Mouse (Mus musculus) brown adipose tissue, adult 24 weeks (tissue): Measurements from ENCODE around the gene Prkcz. TPM values are rescaled to one million over a fixed set of nuclear protein-coding genes. Genes with fewer than 3 reads are reported as not detected.

Experiments
- H3K27ac ChIP-seq: fragments of 200-500 bp; replicated peaks from 2 replicates; pipeline ENCODE4 v1.5.1; 2012; ENCODE audit warnings: low read depth, mild to moderate bottlenecking, low read length
- H3K4me1 ChIP-seq: fragments of 200-500 bp; 2 replicates; pipeline ENCODE4 v1.6.1; 2012; ENCODE audit warnings: low read length, mixed read lengths; ENCODE audit not compliant: control insufficient read depth, insufficient read depth, insufficient read length
- H3K4me3 ChIP-seq: fragments of 200-500 bp; 2 replicates; pipeline ENCODE4 v1.5.1; 2012; ENCODE audit warnings: low read depth, mild to moderate bottlenecking, low read length, moderate library complexity; ENCODE audit not compliant: insufficient read depth
- polyA plus RNA-seq: library from polyadenylated mRNA; stranded (reverse); fragments of >200 nt; gene quantifications from 2 replicates; pipeline ENCODE4 v1.2.4, GENCODE M21; 2012; ENCODE audit not compliant: missing spikeins, insufficient read depth, insufficient read length

Prkcz gene
- polyA plus RNA-seq, 1 experiment: not detected

DNA sequence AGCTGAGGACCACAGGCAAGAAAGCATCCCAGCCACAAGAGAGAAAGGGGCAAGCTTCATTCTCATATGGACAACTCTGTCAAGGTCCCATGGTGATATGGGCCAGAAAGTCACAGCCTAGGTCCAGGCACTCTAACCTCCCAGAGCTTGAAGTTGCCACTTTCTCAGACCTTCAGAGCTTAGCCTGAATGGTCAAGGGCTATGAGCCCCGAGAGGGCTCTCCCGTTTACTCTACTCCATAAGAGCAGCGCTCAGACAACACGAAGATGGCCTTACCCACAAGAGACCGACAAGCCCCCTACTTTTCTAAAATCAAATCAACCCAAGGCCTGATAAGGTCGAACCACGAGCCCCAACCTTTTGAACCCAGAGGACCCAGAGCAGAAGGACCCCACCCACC, 140.1 kb downstream of the Prkcz start:
- Histone ChIP-seq H3K4me3 (peak overlapping the region; percentile 73), H3K27ac (peak overlapping the region; percentile 73), H3K4me1 (peaks cover 33% of the 10 kb centered on the region)

DNA sequence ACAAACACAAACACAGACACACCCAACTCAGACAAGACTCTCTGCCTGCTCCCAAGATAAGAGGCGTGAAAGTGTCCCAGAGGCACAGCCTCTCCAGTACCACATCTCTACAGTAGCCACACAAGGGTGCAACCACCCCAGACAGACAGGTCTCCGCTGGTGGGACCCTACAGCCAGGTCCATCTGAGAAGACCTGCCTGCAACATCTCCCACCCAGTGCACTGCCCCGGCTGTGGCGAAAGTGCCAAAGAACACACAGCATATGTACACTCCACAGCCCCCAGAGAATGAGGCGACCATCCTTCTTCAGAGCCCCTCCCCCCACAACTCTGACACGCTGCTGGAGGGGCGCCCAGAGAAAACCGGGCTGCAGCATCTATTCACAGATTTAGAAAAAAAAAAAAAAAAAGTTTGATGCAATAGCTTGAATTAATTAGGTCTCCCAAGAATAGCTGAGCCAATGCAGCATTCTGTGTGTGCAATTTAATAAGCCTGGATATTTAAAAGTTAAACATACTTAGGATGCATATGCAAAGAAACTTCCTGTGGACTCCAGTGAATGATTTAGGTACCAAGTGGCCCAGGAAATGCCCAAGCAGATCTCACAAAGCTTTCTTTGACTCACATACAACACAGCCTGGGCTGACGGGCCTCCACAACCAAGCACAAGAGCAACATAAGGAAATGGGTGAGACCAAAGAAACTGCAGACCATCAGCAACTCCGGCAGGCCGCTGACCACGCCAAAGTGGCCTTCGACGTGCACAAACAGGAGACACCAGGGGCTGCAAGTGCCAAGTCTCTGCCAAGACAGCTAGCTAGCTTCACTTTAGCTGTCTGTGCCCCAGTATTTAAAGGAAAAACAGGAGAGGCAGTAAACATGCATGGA, 140.7 kb downstream of the Prkcz start:
- H3K27ac ChIP-seq: peak overlapping the region; percentile 85
- H3K4me1 ChIP-seq: peaks cover 38% of the 10 kb centered on the region
- H3K4me3 ChIP-seq: peak overlapping the region; percentile 73

DNA sequence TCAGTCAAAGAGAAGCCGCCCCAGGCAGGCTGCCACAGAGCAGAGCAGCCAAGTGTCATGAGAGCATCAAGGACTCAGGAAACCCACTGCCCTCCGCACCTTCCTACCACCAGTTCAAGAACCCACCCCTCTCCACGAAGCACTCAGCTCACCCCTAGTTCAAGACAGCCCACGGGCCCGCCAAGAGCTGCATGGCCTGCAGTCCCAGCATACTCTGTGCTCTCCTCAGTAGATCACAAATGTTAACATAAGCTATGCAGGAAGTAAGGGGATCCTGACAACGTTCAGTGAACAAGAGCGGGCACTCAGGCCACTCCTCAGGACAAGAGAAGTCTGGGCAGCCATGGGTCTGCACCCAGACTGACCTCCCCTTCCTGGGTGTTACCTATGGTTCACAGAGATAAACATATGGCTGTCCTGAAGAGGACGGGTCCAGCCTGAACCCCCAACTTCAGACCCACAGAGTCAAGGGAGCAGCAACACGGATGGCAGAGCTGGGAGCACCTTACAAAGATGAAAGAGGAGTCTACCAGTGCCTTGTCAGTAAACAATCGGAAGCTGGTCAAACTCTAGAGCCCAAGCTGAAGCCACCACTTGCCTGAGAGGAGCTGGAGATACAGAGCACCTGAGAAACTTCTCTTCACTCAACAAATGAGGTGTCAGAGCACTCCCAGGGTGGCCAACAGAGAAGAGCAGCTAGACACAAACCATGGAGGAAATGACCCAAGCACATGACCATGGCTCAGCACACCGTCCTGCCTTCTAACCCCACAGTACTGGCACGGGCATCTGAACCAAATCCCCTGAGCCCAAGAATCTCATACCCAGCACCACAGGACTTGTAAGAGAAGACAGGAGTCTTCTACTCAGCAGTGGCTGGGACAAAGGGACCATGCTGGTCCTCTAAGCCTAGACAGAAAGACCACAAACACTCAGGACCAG, 141.6 kb downstream of the Prkcz start:
- Histone ChIP-seq H3K4me3 (peak overlapping the region; percentile 73), H3K4me1 (peaks cover 47% of the 10 kb centered on the region), H3K27ac (peak overlapping the region; percentile 85)

DNA sequence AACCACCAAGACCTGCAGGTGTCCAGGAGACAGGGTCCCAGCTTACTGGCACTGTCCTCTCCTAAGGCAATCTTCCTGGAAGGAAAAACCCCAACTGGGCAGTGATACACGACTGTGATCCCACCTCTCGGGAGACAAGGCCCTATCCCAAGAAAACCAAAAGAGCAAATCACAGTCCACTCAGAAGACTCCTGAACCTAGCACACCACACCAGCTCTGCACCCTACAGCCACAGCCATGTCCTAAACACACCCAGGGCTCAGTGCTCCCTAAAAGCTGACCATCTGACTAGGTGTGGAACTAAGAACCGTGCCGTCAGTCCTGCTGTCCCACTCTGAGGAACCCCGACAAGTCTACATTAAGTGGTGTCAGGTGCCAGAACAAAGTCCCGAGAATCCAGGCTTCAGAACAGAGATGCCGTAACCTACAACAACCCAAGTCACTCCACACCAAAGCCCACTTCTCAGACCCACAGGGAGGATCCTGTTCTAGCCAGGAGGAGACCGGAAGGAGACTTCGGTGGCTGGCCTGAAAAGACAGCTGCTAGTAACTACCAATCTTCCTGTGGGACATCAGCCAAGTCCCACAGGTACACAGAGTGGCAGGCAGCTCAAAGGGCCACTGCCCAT, 142.9 kb downstream of the Prkcz start:
- Histone ChIP-seq H3K4me3 (peak overlapping the region; percentile 73), H3K4me1 (peaks cover 60% of the 10 kb centered on the region), H3K27ac (peak overlapping the region; percentile 85)

DNA sequence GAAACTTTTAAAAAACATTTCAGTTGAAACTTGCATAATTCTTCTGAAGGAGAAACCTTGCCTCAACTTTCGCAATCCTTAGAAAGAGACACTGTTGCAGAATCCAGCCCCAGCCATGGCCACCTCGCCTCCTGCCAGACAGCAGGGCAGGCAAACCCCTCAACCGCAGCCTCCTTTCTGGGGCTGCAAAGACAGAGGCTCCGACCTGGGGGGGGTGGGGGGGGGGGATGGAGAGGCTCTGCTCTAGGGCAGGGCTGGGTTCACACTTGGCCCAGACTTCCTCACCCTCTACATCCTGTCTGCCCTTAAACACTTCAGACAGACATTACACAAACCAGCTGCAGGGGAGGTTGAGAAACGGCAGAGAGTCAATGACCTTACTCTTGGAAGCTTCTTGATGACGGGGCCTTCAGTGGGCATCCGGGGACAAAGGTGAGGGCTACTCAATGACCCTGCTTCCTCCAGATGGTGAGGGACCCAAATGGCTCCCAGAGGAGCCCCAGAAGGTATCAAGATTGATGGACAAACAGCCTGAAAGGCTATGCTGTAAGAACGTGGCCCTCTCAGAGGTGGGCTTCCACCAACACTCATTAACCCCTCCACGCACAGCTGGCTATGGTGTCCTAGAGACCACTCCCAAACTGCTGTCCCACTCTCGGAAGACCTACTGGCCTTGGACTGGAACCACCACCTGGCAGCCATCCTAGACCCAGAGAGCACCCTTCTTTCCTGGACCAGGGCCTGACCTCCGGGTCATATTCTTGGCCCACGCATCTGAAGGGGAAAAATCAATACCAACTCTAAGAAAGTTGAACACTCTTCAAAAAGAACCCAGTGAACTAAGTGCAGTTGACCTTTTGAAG, 143.7 kb downstream of the Prkcz start:
- Histone ChIP-seq H3K4me1 (peaks cover 66% of the 10 kb centered on the region), H3K4me3 (peak overlapping the region; percentile 73), H3K27ac (peak overlapping the region; percentile 85)

DNA sequence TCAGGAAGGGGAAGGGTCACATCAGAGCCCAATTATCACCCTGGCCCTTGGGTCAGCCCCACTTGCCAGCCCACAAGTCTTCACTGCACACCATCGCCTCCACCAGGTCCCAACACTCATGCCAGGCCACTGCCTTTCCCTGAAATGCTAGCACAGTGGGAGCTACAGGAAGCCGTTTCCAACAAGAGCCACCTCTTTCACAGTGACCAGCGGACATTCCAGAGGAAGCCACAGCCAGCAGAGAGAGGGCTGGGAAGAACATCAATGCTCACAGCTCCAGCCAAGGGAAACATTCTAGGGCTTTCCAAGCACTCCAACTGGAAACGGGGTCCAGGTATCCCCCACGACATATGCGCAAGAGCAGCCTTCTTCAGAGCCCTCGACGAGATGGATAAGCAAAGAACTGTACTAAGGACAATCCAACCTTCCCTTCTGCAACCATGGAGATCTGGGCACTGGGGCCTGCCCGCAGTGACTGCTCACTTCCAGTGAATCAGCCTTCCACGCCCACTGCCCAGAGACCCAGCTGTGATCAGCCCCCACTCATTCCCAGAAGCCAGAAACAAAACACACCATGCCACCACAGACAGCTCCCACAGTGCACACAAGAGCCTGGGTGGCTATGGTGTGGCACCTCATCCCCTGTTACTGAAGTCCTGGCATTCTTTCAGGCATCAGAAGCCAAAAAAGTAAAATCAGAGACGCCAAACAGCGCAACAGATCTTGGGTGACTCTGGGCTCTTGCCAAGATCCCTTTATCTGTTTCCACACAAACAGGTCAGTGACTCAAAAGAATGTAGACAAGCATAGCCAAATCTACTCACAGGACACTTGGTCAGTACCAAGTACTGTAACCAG, 145.2 kb downstream of the Prkcz start:
- 0 out of 2 replicates have a peak overlapping the region, but pooled peaks have one; percentile 0 for H3K4me3 ChIP-seq
- H3K27ac ChIP-seq: peak overlapping the region; percentile 80
- peaks cover 76% of the 10 kb centered on the region for H3K4me1 ChIP-seq

DNA sequence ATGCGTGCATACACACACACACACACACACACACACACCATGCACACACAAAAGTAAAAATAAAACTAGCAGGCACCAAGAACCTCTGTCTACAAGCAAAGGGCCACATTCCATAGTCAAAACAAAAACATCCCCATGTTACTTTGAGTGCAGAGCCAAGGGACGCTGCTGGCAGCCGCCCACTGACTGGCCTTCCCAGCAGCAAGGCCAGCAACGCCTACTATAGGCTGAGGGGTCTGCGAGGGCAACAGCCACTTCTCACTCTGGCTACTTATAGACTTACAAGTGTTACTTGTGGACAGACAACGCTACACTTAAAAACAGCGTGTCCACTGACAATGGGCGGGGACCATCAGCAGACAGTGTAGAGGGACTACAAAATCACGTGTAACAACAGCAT, 146.0 kb downstream of the Prkcz start:
- Histone ChIP-seq H3K27ac (peak overlapping the region; percentile 80), H3K4me3 (no peak overlapping the region), H3K4me1 (peaks cover 78% of the 10 kb centered on the region)

DNA sequence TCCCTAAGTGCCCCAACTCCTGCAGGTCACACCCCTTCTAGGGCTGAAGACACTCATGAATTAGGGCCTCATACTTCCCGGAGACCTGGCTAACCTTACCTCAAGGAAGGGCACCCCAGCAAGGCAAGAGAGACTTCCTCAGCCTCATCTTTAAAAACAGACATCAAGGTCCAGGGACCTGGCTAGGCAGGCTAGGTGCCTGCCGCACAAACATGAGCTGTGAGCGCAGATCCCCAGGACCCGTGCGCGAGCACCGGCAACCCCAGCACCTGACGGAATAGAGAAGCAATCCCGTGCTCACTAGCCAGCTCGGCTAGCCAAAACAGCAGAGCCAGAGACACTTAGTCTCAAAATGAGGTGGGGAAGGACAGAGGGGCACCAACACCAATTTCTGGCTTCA, 146.4 kb downstream of the Prkcz start:
- Histone ChIP-seq H3K4me1 (peaks cover 79% of the 10 kb centered on the region), H3K27ac (peak overlapping the region; percentile 8; the same call in 1 of the 2 replicates), H3K4me3 (no peak overlapping the region)

DNA sequence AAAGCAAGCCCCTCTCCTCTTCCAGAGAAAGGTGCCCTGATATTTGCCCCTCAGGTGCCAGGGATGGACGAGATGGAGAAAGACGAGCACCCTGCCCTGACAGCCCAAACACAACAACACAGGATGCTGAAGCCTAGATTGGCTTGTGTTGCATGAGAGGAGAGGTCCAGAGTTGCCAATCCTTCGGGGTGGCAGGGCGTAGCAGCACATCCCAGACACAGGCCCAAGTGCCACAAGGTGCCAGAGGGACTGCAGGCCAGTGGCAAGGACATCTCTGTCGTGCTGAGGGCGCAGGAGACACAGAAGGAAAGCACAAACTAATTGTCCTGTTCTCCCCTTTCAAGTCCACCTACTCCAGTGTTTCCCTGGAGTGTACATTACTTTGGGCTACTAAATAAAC, 147.0 kb downstream of the Prkcz start:
- H3K4me1 ChIP-seq: peaks cover 79% of the 10 kb centered on the region
- H3K4me3 ChIP-seq: no peak overlapping the region
- no peak overlapping the region for H3K27ac ChIP-seq

DNA sequence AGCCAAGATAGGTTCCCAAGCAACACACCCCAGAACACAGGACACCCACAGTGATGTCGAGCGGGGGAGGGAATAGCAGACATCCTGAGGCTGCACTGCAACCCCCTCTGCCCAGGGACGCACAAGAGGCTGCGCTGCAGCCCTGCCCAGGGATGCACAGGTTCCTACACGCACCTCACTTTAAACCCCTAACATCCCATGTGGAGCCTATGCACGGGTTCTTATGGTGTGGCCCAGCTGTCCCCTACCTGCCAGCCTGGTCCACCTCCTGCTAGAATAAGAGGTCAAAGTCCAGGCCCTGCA, 147.5 kb downstream of the Prkcz start:
- Histone ChIP-seq H3K4me3 (no peak overlapping the region), H3K4me1 (peaks cover 79% of the 10 kb centered on the region), H3K27ac (no peak overlapping the region)

DNA sequence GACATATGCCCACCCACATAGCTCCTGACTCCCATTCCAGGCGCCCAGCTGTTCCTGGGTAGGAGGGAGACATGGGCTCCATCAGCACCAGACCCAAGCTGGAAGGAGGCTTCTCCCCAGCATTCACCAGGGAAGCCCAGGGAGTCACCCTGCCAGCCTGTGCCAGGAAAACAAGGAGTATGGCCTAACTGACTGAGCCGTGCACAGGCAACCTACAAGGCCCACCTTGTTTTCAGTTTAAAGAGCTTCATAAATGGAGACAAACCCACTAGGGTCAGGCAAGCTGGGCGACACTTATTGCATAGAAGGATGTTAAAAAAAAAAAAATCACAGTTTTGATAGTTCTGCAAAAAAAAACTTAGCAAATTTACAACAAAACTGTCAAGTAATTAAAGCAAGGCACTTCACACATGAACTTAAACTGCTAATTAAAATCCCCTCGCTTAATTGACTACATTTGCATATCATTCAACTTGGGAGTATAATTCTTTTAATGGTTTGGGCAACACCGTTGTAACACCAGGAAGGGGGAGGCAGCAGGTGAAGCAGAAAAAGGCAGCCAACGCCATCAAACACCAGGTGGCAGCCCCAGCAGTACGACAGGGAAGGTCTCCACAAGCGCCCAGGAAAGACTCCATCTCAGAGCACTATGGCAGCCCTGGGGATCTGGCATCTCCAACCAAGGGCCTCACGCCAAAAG, 148.0 kb downstream of the Prkcz start:
- Histone ChIP-seq H3K4me1 (peaks cover 79% of the 10 kb centered on the region), H3K27ac (no peak overlapping the region)

More for the DNA sequence above, 148.0 kb downstream of the Prkcz start:
- no peak overlapping the region for H3K4me3 ChIP-seq
